Mouse (Mus musculus): ENCODE results near the gene Cd69. TPM values are rescaled to one million over a fixed set of nuclear protein-coding genes. Genes with fewer than 3 reads are reported as not detected.

The Cd69 gene
- polyA plus RNA-seq, 1 experiment from 2014 or later, result not detected

DNA sequence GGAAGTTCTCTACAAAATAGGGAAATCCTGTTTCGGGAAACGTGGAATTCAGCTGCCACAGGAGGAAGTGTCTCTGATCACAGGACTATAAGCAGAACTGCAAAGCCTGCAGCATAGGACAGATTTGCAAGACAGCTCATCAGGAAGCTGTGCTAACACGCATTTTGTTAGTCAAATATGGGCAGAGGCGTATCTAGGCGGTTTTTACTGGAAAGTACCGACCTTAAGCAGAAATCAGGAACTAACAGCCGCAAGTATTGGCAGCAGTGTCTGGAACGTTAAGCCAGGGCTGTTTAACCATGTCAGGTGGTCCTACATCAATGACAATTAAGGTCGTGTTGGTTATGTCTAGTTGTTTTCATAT is 42.4 kb downstream of the Cd69 start:
- no peak overlapping the region for H3K9ac ChIP-seq
- H3K27ac ChIP-seq (replicated peaks), result no peak overlapping the region
- H3K4me2 ChIP-seq, result no peak overlapping the region
- H3K4me3 ChIP-seq, result no peak overlapping the region
- WGBS, result 81% methylated on average over 9 of the region's 9 CpGs
- ATAC-seq (ENCODE audit: low FRiP score, low read depth), result no peak
- no peaks in the 10 kb centered on the region for H3K27me3 ChIP-seq
- 0 out of 2 replicates have a peak, but pooled peaks cover 2% of the 10 kb centered on the region for H3K4me1 ChIP-seq (replicated peaks)
- no peaks in the 10 kb centered on the region for H3K9me3 ChIP-seq
- no peaks in the 10 kb centered on the region for H3K36me3 ChIP-seq

DNA sequence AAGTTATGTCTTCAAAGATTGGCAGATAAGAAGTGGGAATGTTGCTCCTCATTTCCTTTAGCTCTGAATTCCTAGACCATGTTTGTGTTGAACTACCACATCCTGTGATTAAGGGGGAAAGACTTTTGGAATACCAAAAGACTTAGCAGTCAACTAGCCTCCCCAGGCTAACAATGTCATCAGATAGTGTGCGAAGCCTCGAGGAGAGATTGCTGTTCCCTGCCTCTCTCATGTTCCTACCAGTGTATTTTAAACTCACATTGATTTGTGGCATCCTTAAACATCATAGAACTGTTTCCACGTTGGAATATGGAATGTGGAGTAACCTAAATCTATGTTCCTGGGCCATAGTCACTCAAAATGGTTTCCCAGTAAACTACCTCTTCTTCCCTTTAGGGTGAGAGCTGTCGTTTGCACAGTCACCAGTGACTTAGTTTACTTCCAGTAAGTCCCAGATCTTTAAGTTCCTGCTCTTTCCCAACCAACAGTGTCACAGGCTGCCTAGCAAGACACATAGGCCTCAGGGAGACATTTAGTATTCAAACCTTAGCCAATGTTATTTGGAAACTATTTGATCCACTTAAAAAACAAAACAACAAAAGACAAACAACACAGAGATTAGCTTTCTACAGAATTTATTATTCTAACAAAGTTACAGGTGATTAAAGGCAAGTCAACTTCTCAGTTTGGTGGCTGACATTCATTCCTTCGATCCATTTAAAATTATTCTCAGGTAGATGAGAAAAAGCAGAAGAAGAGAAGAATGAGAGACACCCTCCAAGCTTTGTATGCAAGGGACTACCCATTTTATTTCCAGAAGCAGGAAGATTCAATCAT is 43.0 kb downstream of the Cd69 start:
- Histone ChIP-seq H3K9me3 (no peaks in the 10 kb centered on the region), H3K4me3 (no peak overlapping the region), H3K4me2 (no peak overlapping the region), H3K9ac (no peak overlapping the region), H3K27ac (replicated peaks) (no peak overlapping the region), H3K27me3 (no peaks in the 10 kb centered on the region), H3K4me1 (replicated peaks) (no peaks in the 10 kb centered on the region), H3K36me3 (no peaks in the 10 kb centered on the region)
- ATAC-seq (ENCODE audit: low FRiP score, low read depth), result no peak
- 84% methylated on average over 5 of the region's 5 CpGs for WGBS

DNA sequence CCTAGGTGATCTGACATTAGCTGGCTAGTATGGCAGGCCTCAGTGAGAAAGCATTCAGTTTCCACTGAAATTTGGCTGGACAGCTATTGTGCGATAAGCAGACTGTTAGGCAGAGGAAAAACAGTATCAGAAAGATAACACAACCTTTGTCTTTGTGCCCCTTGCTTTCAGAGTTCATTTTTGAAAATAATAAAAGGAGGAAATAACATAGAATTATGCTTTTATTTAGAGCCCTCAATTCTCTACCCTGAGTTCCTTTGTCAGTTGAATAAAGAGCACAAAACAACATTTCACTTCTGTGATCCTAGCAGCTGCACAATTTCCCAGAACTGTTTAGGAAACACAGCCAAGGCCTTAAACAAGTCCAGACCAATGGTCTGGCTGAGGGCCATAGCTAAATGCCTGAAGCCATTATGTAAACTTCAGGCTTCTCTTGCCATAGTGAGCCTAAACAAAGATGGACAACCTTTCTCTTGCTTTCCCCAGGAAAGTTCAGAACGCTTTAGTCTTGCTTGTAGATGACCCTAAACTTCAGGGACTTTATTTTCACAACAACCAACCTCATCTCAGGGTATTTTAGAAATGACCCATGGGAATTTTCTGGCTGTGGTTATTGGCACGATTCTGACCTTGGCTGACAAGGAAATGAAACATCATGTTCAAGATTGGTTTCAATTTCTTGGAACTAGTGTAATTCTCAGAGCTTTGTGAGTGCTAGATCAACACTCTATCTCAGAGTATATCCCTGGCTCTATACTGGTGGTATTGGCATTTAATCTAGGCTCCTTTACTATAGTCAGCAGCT is 45.3 kb downstream of the Cd69 start:
- ATAC-seq (ENCODE audit: low FRiP score, low read depth), result no peak
- H3K4me2 ChIP-seq, result no peak overlapping the region
- no peaks in the 10 kb centered on the region for H3K36me3 ChIP-seq
- WGBS, result 70% methylated on average over 3 of the region's 3 CpGs
- peak overlapping the region; percentile 60 for H3K27ac ChIP-seq (replicated peaks)
- H3K9me3 ChIP-seq, result no peaks in the 10 kb centered on the region
- no peaks in the 10 kb centered on the region for H3K27me3 ChIP-seq
- no peak overlapping the region for H3K9ac ChIP-seq
- H3K4me1 ChIP-seq (replicated peaks), result no peaks in the 10 kb centered on the region
- H3K4me3 ChIP-seq, result no peak overlapping the region

DNA sequence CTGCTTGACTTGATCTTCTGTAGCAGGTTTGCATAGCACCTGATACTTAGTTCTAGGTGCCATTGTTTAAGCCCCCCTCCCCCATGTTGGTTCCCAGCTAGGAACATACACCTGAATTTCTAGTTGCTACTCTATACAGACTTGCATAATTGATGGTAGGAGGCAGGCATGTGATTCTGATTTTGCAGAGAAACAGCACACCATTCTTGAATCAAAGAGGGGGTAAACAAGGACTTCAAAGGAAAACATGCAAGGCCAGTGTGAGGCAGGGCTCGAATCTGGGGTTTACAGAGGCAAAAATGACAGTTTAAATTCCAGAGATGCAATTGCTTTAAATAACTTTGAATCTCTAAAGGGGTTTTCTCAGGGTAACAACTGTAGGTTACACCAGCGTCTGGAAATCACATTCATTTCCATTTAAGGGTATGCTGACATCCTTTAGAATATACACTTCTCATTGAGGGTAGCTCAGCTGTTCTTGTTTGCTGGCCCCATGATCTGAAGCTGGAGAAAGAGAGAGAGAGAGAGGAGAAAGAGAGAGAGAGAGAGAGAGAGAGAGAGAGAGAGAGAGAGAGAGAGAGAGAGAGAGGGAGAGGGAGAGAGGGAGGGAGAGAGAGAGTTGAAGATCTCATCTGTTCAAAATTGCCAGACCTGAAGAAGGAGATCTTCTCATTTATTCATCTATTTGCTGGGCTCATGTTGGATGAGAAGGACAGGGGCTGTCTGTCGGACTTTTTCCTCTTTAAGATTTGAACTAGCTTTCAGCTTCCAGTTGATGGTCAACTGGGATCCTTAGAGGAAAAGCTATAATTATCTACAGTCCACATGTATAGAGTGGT is 46.1 kb downstream of the Cd69 start:
- no peak for ATAC-seq (ENCODE audit: low FRiP score, low read depth)
- peak overlapping the region; percentile 60 for H3K27ac ChIP-seq (replicated peaks)
- H3K9ac ChIP-seq, result no peak overlapping the region
- no peak overlapping the region for H3K4me3 ChIP-seq
- H3K4me1 ChIP-seq (replicated peaks), result no peaks in the 10 kb centered on the region
- 62% methylated on average over 3 of the region's 3 CpGs for WGBS
- H3K27me3 ChIP-seq, result no peaks in the 10 kb centered on the region
- no peaks in the 10 kb centered on the region for H3K9me3 ChIP-seq
- H3K4me2 ChIP-seq, result no peak overlapping the region
- no peaks in the 10 kb centered on the region for H3K36me3 ChIP-seq

DNA sequence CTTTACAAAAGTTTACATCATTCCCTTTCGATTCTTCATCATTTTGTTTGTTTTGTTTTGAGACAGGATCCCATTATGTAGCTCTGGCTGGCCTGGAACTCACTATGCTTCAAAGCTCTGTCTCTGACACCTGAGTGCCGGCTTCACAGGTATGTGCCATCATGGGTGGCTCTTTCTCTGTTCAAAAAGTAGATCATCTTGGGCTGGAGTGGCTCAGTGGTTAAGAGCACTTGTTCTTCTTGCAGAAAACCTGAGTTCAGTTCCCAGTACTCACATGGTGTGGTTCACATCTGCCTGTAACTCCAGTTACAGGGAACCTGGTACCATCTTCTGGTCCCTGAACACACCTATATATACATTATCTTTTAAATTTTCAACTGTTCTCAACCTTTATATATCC is 50.2 kb downstream of the Cd69 start:
- Histone ChIP-seq H3K4me2 (no peak overlapping the region), H3K4me1 (replicated peaks) (no peaks in the 10 kb centered on the region), H3K9ac (no peak overlapping the region), H3K36me3 (no peaks in the 10 kb centered on the region), H3K27ac (replicated peaks) (no peak overlapping the region), H3K4me3 (no peak overlapping the region), H3K9me3 (no peaks in the 10 kb centered on the region), H3K27me3 (no peaks in the 10 kb centered on the region)
- ATAC-seq (ENCODE audit: low FRiP score, low read depth), result no peak
- WGBS, result 86% methylated on average over 2 of the region's 2 CpGs

DNA sequence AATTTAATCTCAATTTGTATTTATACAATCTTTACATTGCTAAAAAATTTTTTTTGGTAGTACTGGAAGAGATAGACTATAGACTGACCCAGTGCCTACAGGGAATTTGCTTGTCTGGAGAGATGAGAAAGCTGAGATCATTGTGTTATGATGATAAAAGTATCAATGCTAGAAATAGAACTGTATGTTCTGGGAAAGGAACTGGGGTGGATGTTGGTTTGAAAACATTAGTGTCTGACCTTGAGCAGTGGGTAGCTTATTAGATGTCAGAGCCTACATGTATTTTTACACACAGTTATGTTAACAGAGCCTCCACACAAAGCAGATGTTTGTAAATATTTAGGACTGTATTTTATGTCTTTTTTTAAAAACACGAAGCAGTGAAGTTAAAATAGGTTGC is 51.1 kb downstream of the Cd69 start:
- Histone ChIP-seq H3K4me2 (no peak overlapping the region), H3K9me3 (no peaks in the 10 kb centered on the region), H3K4me1 (replicated peaks) (no peaks in the 10 kb centered on the region), H3K4me3 (no peak overlapping the region), H3K9ac (no peak overlapping the region), H3K36me3 (no peaks in the 10 kb centered on the region), H3K27ac (replicated peaks) (no peak overlapping the region), H3K27me3 (no peaks in the 10 kb centered on the region)
- no peak for ATAC-seq (ENCODE audit: low FRiP score, low read depth)
- WGBS, result 70% methylated on average over 1 of the region's 1 CpGs

DNA sequence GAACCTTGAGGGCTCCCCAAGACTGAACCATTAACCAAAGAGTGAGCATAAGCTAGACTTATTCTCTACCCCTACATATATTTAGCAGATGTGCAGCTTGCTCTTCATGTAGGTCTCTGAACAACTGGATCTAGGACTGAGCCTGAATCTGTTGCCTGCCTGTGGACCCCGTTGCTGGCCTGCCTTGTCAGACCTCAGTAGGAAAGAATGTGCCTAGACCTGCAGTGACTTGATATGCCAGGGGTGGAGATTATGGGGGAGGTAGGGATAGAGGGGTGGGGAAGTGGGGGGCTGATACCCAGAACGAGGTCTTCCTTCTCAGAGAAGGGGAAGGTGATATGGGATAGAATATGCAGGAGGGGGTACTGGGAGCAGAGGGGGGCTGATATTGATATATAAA is 51.6 kb downstream of the Cd69 start:
- Histone ChIP-seq H3K9ac (no peak overlapping the region), H3K9me3 (no peaks in the 10 kb centered on the region), H3K36me3 (no peaks in the 10 kb centered on the region), H3K27ac (replicated peaks) (no peak overlapping the region), H3K4me3 (no peak overlapping the region), H3K4me2 (no peak overlapping the region), H3K4me1 (replicated peaks) (no peaks in the 10 kb centered on the region), H3K27me3 (no peaks in the 10 kb centered on the region)
- WGBS, result 87% methylated on average over 2 of the region's 2 CpGs
- no peak for ATAC-seq (ENCODE audit: low FRiP score, low read depth)

DNA sequence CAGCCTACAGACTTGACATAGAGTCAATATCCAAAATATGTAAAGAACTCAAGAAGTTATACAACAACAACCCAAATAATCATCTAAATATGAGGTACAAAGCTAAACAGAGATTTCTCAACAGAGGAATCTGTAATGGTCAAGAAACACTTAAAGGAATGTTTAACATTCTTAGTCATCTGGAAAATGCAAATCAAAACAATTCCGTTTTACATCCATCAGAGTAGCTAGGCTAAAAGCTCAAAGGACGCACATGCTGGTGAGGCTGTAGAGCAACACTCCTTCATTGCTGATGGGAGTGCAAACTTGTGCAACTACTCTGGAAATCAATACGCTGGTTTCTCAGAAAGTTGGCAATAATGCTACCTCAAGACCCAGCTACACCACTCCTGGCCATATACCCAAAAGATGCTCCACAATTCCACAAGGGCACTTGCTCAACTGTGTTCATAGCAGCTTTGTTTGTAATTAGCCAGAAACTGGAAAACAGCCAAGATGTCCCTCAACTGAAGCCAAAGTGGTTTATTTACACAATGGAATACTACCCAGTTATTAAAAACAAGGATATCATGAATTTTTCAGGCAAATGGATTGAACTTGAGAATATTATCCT is 52.9 kb downstream of the Cd69 start:
- Histone ChIP-seq H3K36me3 (no peaks in the 10 kb centered on the region), H3K27ac (replicated peaks) (no peak overlapping the region), H3K4me1 (replicated peaks) (no peaks in the 10 kb centered on the region), H3K4me3 (no peak overlapping the region), H3K27me3 (no peaks in the 10 kb centered on the region), H3K9me3 (no peaks in the 10 kb centered on the region), H3K4me2 (no peak overlapping the region), H3K9ac (no peak overlapping the region)
- WGBS, result 86% methylated on average over 3 of the region's 3 CpGs
- no peak for ATAC-seq (ENCODE audit: low FRiP score, low read depth)

DNA sequence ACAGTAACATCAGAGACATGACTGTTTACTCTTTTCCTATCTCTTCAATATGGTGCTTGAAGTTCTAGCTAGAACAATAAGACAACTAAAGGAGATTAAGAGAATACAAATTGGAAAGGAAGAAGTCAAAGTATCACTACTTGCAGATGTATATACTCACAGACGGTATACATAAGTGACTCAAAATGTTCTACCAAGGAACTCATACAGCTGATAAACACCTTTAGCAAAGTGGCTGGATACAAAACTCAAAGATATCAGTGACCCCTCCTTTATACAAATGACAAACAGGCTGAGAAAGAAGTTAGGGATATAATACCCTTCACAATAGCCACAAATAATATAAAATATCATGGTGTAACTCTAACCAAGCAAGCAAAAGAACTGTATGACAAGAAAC is 54.2 kb downstream of the Cd69 start:
- no peak for ATAC-seq (ENCODE audit: low FRiP score, low read depth)
- no peak overlapping the region for H3K9ac ChIP-seq
- no peak overlapping the region for H3K27ac ChIP-seq (replicated peaks)
- H3K4me3 ChIP-seq, result no peak overlapping the region
- no peaks in the 10 kb centered on the region for H3K9me3 ChIP-seq
- no peak overlapping the region for H3K4me2 ChIP-seq
- H3K4me1 ChIP-seq (replicated peaks), result no peaks in the 10 kb centered on the region
- H3K36me3 ChIP-seq, result no peaks in the 10 kb centered on the region
- 96% methylated on average over 1 of the region's 1 CpGs for WGBS
- no peaks in the 10 kb centered on the region for H3K27me3 ChIP-seq

DNA sequence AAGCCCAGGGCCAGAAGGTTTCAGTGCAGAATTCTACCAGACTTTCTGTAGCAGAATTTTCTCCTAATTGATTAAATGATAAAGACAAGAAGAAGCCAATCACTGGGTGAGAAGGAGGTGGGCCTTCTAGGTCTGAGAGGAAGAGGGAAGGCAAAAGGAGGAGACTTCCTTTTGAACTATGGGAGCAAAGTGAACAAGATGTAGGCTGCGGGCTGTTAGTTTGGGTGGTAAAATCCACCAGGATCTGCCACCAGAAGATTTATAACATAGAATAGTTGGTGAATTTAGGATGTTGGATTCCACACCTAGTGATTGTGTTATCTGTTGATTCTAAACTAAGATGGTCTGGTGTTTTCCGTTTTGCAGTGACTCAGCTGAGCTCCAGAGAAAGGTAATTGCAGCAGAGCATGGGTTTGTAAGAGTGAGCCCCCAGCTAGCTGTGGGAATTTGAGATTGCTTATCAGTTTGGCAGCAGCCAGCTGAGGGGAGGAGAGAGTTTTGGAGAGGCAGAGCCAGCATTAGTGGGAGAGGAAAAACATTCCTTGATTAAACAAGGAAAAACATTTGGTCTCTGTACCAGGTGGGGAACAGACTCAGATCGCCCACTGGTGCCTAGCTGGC is 55.2 kb downstream of the Cd69 start:
- no peaks in the 10 kb centered on the region for H3K4me1 ChIP-seq (replicated peaks)
- ATAC-seq (ENCODE audit: low FRiP score, low read depth), result no peak
- H3K27me3 ChIP-seq, result no peaks in the 10 kb centered on the region
- no peak overlapping the region for H3K9ac ChIP-seq
- no peaks in the 10 kb centered on the region for H3K36me3 ChIP-seq
- H3K4me2 ChIP-seq, result no peak overlapping the region
- no peak overlapping the region for H3K4me3 ChIP-seq
- WGBS, result 85% methylated on average over 3 of the region's 3 CpGs
- H3K27ac ChIP-seq (replicated peaks), result no peak overlapping the region
- no peaks in the 10 kb centered on the region for H3K9me3 ChIP-seq

DNA sequence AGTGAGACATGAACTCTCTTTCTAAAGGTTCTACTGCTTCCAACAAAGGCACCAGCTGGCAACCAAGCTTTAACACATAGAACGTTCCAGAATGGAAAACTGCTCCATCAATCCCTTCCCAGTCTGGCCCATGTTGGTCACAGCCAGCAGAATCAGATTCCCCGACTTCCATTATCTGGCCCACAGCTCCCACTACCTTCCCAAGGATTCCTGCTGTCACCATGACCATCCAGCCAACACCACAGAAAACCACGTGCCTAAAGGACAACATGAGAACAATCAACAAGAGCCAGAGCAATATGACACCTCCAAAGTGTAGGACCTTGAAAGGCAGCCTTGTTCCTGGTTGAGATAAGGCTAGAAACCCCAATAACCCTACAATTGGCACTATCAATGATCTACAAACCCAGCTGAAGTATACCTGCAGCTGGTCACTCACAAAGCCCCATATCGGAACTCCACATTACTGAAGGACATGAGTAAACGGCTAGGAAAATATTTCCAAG is 57.0 kb downstream of the Cd69 start:
- Histone ChIP-seq H3K27me3 (no peaks in the 10 kb centered on the region), H3K27ac (replicated peaks) (no peak overlapping the region), H3K4me2 (no peak overlapping the region), H3K4me1 (replicated peaks) (no peaks in the 10 kb centered on the region), H3K9me3 (no peaks in the 10 kb centered on the region), H3K4me3 (no peak overlapping the region), H3K9ac (no peak overlapping the region), H3K36me3 (no peaks in the 10 kb centered on the region)
- WGBS, result 81% methylated on average over 5 of the region's 5 CpGs
- no peak for ATAC-seq (ENCODE audit: low FRiP score, low read depth)

Data from hindbrain, embryonic 15.5 days (tissue).